Mouse (Mus musculus): ENCODE results near the gene Mast4.

Mast4 gene

DNA sequence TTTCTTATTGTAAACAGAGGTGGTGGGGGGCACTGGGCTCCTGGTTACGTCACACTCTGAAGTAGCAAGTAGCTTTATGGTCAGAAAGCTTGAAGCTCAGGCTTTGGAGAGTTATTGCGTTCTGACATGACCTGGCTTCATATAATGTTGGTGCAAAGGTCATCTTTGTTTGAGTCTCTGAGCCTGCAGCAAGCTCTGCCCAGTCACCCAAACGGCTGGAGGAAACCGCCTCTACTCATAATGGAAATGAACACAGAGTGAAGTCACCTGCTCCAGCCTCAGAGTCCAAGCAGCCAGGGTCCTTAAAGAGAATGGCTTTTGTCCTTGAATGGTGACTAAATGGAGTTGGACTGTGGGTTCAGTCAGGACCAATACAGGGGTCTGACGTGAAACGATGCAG lies 529.1 kb downstream of the Mast4 start:
- DNase-seq (ENCODE audit: low spot score in 2 of 2), result no peak

DNA sequence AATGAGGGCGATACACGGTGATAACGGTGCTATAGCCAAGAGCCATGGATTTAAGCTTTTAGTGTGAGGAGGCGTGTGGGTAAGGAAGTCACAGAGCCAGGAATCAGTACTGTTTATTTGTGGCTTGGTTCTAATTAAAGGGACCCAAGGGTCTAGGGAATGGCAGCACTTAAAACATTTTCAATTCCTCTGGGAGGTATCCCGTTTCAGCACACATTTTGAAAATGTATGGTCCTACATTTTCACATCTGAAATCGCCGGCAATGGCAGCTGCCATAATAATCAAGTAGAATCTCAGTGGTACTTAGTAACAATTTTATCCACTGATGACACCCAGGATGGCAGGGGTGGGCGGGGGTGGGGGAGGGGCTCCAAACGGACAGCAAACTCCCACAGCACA lies 531.1 kb downstream of the Mast4 start:
- no peak for DNase-seq (ENCODE audit: low spot score in 2 of 2)

GRCm38 (mm10) chr13:102792157-102792556 lies 542.1 kb downstream of the Mast4 start:
- DNase-seq (ENCODE audit: low spot score in 2 of 2), result no peak

GRCm38 (mm10) chr13:102790601-102791155 lies 543.6 kb downstream of the Mast4 start:
- DNase-seq (ENCODE audit: low spot score in 2 of 2), result no peak

DNA sequence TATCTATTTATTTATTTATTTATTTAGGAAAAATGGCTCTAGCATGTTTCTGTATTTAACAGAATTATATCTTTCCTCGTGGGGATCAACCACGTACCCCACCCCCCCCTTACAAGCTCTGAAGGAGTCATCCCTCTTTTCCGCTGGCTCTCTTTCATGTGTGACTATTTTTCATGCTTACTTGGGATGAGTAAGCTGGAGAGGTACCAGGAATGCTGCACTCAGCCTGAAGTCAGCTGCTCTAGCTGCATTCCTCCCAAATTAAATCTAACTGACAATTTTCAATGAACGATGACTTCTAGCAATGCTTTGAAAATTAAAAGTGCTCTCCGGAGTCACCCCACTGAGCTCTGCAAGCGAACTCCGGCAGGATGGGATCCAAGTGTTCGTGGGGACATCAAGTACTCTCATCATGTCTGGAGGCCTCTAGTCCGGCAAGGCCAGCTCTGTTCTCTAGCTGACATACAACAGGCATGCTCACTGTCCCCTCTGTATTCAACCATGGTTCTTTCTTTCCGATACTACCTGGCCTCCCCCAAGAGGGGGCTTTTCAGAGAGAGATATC lies 547.5 kb downstream of the Mast4 start:
- no peak for DNase-seq (ENCODE audit: low spot score in 2 of 2)

DNA sequence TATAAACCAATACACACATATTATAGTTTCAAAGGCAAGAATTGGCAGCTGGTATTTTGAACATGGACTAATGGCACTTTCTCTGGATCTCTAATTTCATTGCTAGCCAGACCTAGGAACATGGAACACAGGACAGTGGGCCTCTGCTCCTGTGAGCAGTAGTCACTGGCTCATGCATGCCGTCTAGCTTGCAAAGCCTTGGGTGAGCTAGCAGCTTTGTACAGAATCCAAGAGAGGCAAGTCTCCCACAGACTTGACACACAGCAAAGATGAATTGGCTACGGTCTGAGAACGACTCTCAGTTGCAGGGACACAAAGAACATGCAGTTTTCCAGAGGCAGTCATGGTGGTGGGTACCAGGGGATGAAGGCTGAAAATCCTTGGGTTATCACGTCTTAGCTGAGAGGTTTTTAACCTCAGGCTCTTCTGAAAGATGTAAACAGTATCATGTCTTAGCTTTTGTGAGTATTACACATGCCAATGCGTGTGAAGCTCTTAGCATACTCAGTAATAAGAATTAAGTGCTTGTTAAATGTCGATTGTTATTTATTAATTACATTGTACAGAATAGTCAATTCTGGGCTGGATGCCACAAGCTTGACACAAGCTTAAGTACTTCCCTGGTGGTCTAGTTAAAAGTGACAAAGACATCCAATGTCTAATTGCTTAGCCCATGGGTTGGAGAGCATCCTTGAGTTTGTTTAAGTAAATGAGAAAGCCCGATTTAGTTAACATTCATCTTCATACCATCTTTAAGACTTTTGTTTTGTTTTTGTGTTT lies 550.6 kb downstream of the Mast4 start:
- DNase-seq (ENCODE audit: low spot score in 2 of 2), result no peak

DNA sequence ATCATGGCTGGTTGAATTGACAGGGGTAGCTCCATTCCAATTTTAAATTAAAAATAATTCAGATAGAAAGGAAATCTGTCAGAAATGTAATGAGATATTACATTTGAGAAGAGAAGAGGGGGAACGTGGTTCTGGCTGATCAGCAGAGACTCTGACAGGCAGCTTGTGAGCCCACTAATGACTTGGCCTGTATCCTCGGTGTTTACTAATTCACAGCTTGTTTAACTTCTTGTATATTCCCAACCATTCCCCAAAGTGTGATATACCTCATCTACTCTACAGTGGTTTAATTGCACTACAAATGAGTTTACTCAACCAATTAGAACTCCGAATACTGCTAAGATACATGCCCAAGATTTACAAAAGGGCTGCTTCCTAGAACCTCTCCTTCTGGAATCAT lies 555.0 kb downstream of the Mast4 start:
- no peak for DNase-seq (ENCODE audit: low spot score in 2 of 2)

DNA sequence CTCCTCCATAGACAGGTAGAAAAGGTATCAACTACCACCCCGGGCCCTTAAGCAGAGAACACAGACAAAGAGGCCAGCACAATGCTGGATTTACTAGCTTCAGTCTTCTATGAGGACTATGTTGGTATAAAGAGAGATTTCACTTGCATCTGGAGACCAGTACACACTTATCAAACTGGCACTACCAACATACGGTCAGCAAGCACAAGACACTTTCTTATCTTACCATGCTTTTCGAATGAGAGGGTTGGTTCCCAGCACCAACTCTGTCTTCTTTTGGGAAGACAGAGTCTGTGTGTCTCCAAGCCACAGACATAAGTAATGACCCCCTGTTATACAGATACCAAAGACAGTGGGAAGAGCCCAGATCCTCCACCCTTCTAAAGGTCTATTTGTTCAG lies 555.4 kb downstream of the Mast4 start:
- DNase-seq (ENCODE audit: low spot score in 2 of 2), result no peak

- no peak for DNase-seq (ENCODE audit: low spot score in 2 of 2)
Measured at GRCm38 (mm10) chr13:102775506-102775905, 558.8 kb downstream of the Mast4 start.

DNA sequence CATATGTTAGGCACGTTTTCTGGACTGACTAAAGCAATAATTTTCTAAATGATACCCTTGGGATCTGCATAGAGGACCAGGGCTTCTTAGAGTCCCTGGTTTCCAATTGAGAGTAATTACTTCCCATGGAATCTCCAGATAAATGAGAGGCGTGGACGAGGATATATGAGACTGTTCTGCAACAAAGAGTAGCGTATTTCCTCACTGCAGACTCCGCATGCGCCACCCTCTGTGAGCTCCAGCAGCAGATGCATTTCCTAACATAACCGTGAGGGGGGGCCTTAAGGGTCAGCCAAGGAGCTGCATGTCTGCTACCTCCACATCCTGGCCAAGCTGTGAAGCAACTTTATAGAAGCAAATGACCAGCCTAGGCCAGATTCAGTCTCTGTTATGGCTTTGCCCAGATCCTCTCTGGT lies 559.5 kb downstream of the Mast4 start:
- DNase-seq (ENCODE audit: low spot score in 2 of 2), result no peak

DNA sequence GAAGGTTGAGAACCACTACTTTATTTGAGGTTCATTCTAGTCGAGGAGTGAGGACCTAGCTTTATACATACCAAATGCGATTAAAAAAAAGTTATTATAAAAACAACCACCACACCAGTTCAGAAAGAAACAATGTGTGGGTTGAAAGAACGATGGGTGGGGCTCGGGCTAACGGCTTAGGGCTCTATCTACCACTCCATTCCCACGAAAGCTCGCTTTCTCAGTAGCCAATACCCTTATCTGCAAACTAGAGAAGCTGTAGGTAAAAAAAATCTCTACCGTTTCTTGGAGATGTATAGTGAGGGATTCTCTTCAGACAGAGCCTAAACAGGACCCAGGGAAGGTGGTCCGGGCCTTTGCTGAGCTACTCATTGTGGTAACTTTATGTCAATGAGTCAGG lies 561.1 kb downstream of the Mast4 start:
- DNase-seq (ENCODE audit: low spot score in 2 of 2), result no peak

- DNase-seq (ENCODE audit: low spot score in 2 of 2), result no peak
Measured at GRCm38 (mm10) chr13:102770194-102770593, 564.1 kb downstream of the Mast4 start.

GRCm38 (mm10) chr13:102768512-102768911 lies 565.8 kb downstream of the Mast4 start:
- no peak for DNase-seq (ENCODE audit: low spot score in 2 of 2)

GRCm38 (mm10) chr13:102767110-102767509 lies 567.2 kb downstream of the Mast4 start:
- DNase-seq (ENCODE audit: low spot score in 2 of 2), result no peak

- DNase-seq (ENCODE audit: low spot score in 2 of 2), result no peak
Measured at GRCm38 (mm10) chr13:102765216-102765615, 569.1 kb downstream of the Mast4 start.

GRCm38 (mm10) chr13:102764218-102764617 lies 570.1 kb downstream of the Mast4 start:
- DNase-seq (ENCODE audit: low spot score in 2 of 2), result no peak

DNA sequence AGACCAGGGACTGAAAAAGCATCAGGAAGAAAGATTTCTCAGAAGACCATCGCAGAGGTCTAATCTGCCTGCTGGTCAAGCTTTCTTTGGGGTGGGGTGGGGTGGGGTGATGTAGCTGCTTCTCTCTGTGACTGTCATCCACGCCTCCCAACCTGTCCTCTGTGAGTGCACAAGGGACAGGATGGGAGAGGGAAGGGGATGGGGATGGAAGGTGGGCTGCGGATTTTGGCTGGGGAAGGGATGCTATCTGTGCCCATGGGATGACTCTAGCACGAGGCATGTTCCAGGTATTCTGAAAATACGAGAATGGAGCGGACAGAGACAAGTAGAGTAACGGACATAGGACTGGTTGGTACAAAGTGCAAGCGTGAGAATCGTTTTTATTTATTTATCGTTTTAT lies 572.1 kb downstream of the Mast4 start:
- DNase-seq (ENCODE audit: low spot score in 2 of 2), result no peak

DNA sequence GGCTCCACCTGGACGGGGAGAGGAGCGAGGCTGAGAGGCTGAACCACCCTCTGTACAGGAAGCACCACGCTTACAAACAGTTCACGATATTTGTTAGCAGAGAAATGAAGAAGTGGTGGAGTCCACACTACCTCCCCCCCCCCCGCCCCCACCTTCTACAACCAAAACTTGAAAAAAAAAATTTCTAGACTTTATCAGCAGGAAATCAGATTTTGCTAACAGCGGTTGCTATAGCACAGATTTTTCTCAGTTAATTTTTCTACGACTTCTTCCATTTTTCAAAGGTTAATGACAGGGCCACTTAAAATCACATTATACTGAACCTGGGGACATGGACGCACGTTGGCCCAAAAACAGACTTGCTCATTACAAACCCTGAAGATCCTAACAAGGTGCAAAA lies 572.9 kb downstream of the Mast4 start:
- DNase-seq (ENCODE audit: low spot score in 2 of 2), result no peak

DNA sequence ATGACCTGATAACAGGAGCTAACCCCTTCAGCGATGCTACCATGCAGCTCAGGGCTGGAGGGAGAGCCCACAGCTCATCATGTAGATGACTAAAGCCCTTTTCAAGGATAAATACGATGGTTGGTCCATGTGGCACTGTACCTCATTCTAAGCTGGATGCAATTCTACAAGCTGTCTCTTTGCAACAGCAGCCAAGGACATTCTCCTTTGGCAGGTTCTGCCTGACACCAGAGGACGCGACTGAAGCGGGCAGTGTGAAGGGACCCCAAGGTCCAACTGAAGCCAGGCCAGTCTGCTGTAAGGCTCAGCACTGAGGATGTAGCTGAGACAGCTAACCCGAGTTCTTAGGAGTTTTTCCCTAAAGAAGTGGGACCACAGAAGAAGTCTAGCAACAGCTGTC lies 576.3 kb downstream of the Mast4 start:
- DNase-seq (ENCODE audit: low spot score in 2 of 2), result no peak

- no peak for DNase-seq (ENCODE audit: low spot score in 2 of 2)
Measured at GRCm38 (mm10) chr13:102756071-102756470, 578.2 kb downstream of the Mast4 start.

DNA sequence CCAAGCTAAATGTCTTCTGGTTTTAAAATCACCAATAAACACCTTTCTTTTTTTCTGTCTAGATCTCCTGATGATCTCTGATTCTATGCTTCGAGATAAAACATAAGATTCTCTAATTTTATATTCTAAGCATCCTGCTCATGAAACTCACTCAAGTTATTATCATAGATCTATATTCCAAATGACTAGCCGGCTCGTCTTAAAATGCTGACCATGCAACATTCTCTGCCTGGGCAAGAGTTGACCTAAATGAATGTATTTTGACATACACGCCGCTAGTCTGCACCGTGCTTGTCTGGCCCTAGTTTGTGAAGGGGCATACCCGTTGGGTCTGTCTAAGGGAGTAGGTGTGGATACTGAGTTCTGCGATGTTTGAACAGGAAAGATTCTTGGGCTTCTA lies 579.2 kb downstream of the Mast4 start:
- no peak for DNase-seq (ENCODE audit: low spot score in 2 of 2)

GRCm38 (mm10) chr13:102753714-102754556 lies 580.4 kb downstream of the Mast4 start:
- DNase-seq (ENCODE audit: low spot score in 2 of 2), result no peak
